Mouse (Mus musculus): ENCODE measurements at regions not wholly inside any gene's neighbourhood (a gene's known extent, or its start where the extent isn't known, plus 50 kb on each side); places are given as distances from the start of the nearest gene placed in this dataset.
A peak's percentile ranks its signal among the peaks of the same experiment; 100 is the strongest.

DNA sequence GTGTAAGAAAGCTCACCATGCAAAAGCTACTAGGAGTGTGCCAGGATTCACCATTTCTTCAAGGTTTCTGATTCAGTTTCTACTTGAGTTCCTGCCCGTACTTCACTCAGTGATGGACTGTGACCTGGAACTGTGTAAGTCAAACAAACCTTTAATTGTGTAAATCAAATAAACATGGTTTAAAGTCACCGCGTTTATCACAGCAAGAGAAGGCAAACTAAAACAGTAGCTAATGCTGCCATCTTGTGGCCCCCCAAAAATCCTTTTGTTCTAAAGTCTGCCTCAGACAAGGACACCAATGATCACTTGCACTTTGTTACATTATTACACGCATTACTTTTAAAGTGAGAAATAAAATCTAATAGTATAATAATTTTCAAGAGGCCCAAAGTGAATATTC, 63.6 kb upstream of the Dcx start:
- intact Hi-C loops (cut with DNase I; ENCODE audit: low total_unique reads): loop anchor here (5.0 kb wide), 1 partner anchor 259 kb away; no protein-coding TSS in a partner anchor
- DNase-seq: peak; percentile 3
